Comparison of ENCODE assay signal across 10 mouse cellular contexts in the genomic region with DNA sequence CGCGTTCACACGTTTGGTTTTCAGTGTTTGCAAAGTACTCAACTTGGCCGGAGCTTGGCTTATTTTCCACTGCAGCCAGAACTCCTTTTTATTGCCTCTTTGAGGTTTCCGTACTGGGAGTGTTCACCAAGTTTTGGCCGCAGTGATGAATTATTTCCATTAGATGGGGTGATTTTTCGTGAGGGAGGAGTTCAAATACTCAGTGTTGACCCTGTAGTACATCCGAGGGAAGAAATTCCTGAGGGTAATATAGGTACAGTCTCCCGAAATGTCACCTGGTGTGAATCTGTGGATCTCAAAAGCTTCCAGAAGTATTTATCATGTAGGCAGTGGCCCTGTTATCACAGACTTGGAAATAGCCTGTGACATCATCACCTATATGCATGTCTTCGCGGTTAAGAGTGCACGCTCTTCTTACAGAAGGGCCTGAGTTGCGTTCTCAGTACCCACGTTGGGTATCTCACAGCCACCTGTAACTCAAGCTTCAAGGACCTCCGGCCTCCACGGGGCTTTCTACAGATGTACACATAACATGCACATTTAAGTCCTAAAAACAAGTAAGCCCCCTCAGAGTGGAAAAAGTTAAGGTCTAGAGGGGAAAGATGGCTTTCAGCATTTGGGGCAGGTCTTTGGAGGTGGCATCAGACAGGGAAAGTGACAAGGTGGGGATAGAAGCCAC. TPM values are rescaled to one million over a fixed set of nuclear protein-coding genes. Genes with fewer than 3 reads are reported as not detected.
A peak's percentile ranks its signal among the peaks of the same experiment; 100 is the strongest.
DNase-seq lines count a peak whose midpoint lies in the region; ATAC-seq and TF ChIP-seq lines count a peak whose summit lies in the region.
"Had no signal": no experiment of that assay in that cellular context is flagged by ENCODE, and none has a peak within 500 bp of the region (broad histone marks: within the 10 kb centered on the region; RNA-seq: fewer than 3 reads in every experiment).

No protein-coding gene starts in this region.

- TF ChIP-seq POLR2A in thymus, adult 2 months (IDR thresholded peaks at IDR 0.05; ENCODE audit: control insufficient read depth, extremely low read depth, insufficient read depth, low read length, poor library complexity), result no peak

- DNase-seq in thymus, adult 2 months, result no peak
- no peak for DNase-seq in thymus, postnatal 10 days (ENCODE audit: low spot score in 2 of 2)
- DNase-seq in liver, embryonic 13.5 days, result no peak
- DNase-seq in ovary, postnatal 14 days (ENCODE audit: low spot score), result no peak
- DNase-seq in cerebellum, postnatal 36 days, result no peak
- DNase-seq in thymus, postnatal 25 days, result no peak

- H3K4me2 ChIP-seq in liver, embryonic 13.5 days, result peak overlapping the region; percentile 100

- ATAC-seq in erythroblast, adult 5-6 weeks (replicated peaks; ENCODE audit: low FRiP score, poor library complexity, severe bottlenecking), result no peak
- no peak for ATAC-seq in liver, embryonic 13.5 days (ENCODE audit: low read depth)

- peak overlapping the region; percentile 66 for H3K9ac ChIP-seq in liver, embryonic 13.5 days

- H3K36me3 ChIP-seq in erythroblast, embryonic 14.5 days (ENCODE audit: control insufficient read depth), result peaks cover 38% of the 10 kb centered on the region
- no peaks in the 10 kb centered on the region for H3K36me3 ChIP-seq in thymus, adult 2 months (ENCODE audit: control insufficient read depth, insufficient read depth, low read length)
- no peaks in the 10 kb centered on the region for H3K36me3 ChIP-seq in liver, embryonic 13.5 days

- TF ChIP-seq CTCF in thymus, adult 2 months (IDR thresholded peaks at IDR 0.05; ENCODE audit: borderline replicate concordance, control insufficient read depth, extremely low read depth, insufficient read depth, low read length, poor library complexity), result no peak

- peaks cover 74% of the 10 kb centered on the region for H3K4me1 ChIP-seq in erythroblast, embryonic 14.5 days (ENCODE audit: control insufficient read depth)
- H3K4me1 ChIP-seq in thymus, adult 2 months (replicated peaks; ENCODE audit: control insufficient read depth, insufficient read depth, low read length), result peaks cover 17% of the 10 kb centered on the region
- peaks cover 59% of the 10 kb centered on the region for H3K4me1 ChIP-seq in liver, embryonic 13.5 days (replicated peaks)

- H3K4me3 ChIP-seq in erythroblast, embryonic 14.5 days (replicated peaks), result peak overlapping the region; percentile 99
- H3K4me3 ChIP-seq in thymus, adult 2 months (ENCODE audit: control insufficient read depth, insufficient read depth, low read length), result peak overlapping the region; percentile 33
- peak overlapping the region; percentile 96 for H3K4me3 ChIP-seq in liver, embryonic 13.5 days (replicated peaks)

- H3K27ac ChIP-seq in thymus, adult 2 months (ENCODE audit: control insufficient read depth, insufficient read depth, low read length), result no peak overlapping the region
- H3K27ac ChIP-seq in liver, embryonic 13.5 days, result peak overlapping the region; percentile 70

- 54% methylated on average over 16 of the region's 16 CpGs for WGBS in thymus, adult 2 months
- WGBS in liver, embryonic 13.5 days (ENCODE audit: insufficient replicate concordance), result 49% methylated on average over 16 of the region's 16 CpGs

- H3K9me3 ChIP-seq in erythroblast, embryonic 14.5 days (ENCODE audit: control insufficient read depth, low read length), result no peaks in the 10 kb centered on the region
- no peaks in the 10 kb centered on the region for H3K9me3 ChIP-seq in liver, embryonic 13.5 days (replicated peaks)

- H3K27me3 ChIP-seq in erythroblast, embryonic 14.5 days (ENCODE audit: control insufficient read depth), result no peaks in the 10 kb centered on the region
- no peaks in the 10 kb centered on the region for H3K27me3 ChIP-seq in thymus, adult 2 months (ENCODE audit: control insufficient read depth, insufficient read depth, low read length)
- H3K27me3 ChIP-seq in liver, embryonic 13.5 days, result no peaks in the 10 kb centered on the region

RNA-seq across cellular contexts. Expression of gene Mxi1, which starts 4.4 kb away (rescaled TPM):
- 12.9 and 14.0 TPM in 2 replicates for polyA plus RNA-seq in erythroblast, embryonic 14.5 days (2012)
- total RNA-seq in erythroblast, adult 5-6 weeks (2015; ENCODE audit: low replicate concordance), result 71.1 and 75.4 TPM in 2 replicates
- total RNA-seq in erythroblast, adult 5-6 weeks (2017; ENCODE audit: low replicate concordance), result 156 and 229 TPM in 2 replicates
- 29.1 and 31.9 TPM in 2 replicates for polyA plus RNA-seq in thymus, adult 2 months (2012; rRNA removed)
- polyA plus RNA-seq in liver, embryonic 13.5 days (2015; fragmentation: Nextera tagmentation; extraction: Ambion mirVana), result 31.0 and 33.3 TPM in 2 replicates

RNA-seq across cellular contexts. Expression of gene Gm10197, which starts 56.9 kb away (rescaled TPM):
- not detected in 2 replicates for polyA plus RNA-seq in erythroblast, embryonic 14.5 days (2012)
- total RNA-seq in erythroblast, adult 5-6 weeks (2015; ENCODE audit: low replicate concordance), result not detected in 2 replicates
- not detected in 2 replicates for total RNA-seq in erythroblast, adult 5-6 weeks (2017; ENCODE audit: low replicate concordance)
- not detected in 2 replicates for polyA plus RNA-seq in thymus, adult 2 months (2012; rRNA removed)
- not detected in 2 replicates for polyA plus RNA-seq in liver, embryonic 13.5 days (2015; fragmentation: Nextera tagmentation; extraction: Ambion mirVana)
- total RNA-seq: left cerebral cortex, postnatal 4 days had no signal
- polyA plus RNA-seq: C2C12 had no signal

Comparison
In these comparisons a context has a peak if more than half of its experiments do, and no peak if none do; other contexts are left out.
1. H3K4me3 ChIP-seq: peak in every context shown above with its lines; median percentile 99 in erythroblast, embryonic 14.5 days; 96 in liver, embryonic 13.5 days; 33 in thymus, adult 2 months.